Mouse (Mus musculus) kidney, embryonic 14.5 days (tissue): Measurements from ENCODE around the gene Pif1. TPM values are rescaled to one million over a fixed set of nuclear protein-coding genes. Genes with fewer than 3 reads are reported as not detected.

Source experiments
- ATAC-seq: fragments of 200-750 bp; cut with Nextera tagmentation; 2 replicates; pipeline ENCODE4 v1.8.0; 2017; ENCODE audit warnings: moderate number of reproducible peaks, mild to moderate bottlenecking, moderate TSS enrichment, moderate library complexity; ENCODE audit not compliant: low FRiP score, low TSS enrichment
- H3K27ac ChIP-seq: fragments of 300-500 bp; sonication (generic); 2 replicates; pipeline ENCODE4 v1.5.1; 2014; ENCODE audit warnings: low read depth, mild to moderate bottlenecking, low read length, moderate library complexity, mixed read lengths
- H3K27me3 ChIP-seq: fragments of 300-500 bp; sonication (generic); 2 replicates; pipeline ENCODE4 v1.6.1; 2014; ENCODE audit warnings: mild to moderate bottlenecking, low read length; ENCODE audit not compliant: control insufficient read depth, insufficient read depth
- H3K36me3 ChIP-seq: fragments of 300-500 bp; sonication (generic); 2 replicates; pipeline ENCODE4 v1.6.1; 2014; ENCODE audit warnings: low read length, mixed read lengths; ENCODE audit not compliant: control insufficient read depth, insufficient read depth
- H3K4me1 ChIP-seq: fragments of 300-500 bp; sonication (generic); 2 replicates; pipeline ENCODE4 v1.6.1; 2014; ENCODE audit warnings: low read length, mixed read lengths; ENCODE audit not compliant: control insufficient read depth, insufficient read depth
- H3K4me2 ChIP-seq: fragments of 300-500 bp; sonication (generic); replicated peaks from 2 replicates; pipeline ENCODE4 v1.6.1; 2014; ENCODE audit warnings: low read depth, mild to moderate bottlenecking, low read length
- H3K4me3 ChIP-seq: fragments of 300-500 bp; sonication (generic); 2 replicates; pipeline ENCODE4 v1.5.1; 2014; ENCODE audit warnings: mild to moderate bottlenecking, low read length
- H3K9ac ChIP-seq: fragments of 300-500 bp; sonication (generic); 2 replicates; pipeline ENCODE4 v1.6.1; 2014; ENCODE audit warnings: low read depth, mild to moderate bottlenecking, low read length, moderate library complexity
- H3K9me3 ChIP-seq: fragments of 300-500 bp; sonication (generic); 2 replicates; pipeline ENCODE4 v1.6.1; 2016; ENCODE audit warnings: low read length; ENCODE audit not compliant: control insufficient read depth
- WGBS: fragments of 180-500 bp; shearing (Covaris S2); extraction: QIAGEN DNeasy Blood & Tissue Kit; methylation state at CpG from one replicate; pipeline ENCODE4 v1.1.7; 2014; 5-methylcytosine and 5-hydroxymethylcytosine counted together
- polyA plus RNA-seq: library from polyadenylated mRNA; unstranded; fragments of >200 nt; fragmentation: Nextera tagmentation; extraction: Ambion mirVana; gene quantifications from 2 replicates; pipeline ENCODE4 v1.2.1, GENCODE M21; 2014

The Pif1 gene
- polyA plus RNA-seq, 1 experiment from 2014 or later: 12.5 TPM

- no peak for ATAC-seq
- no peak overlapping the region for H3K27ac ChIP-seq
- H3K9ac ChIP-seq: peak overlapping the region; percentile 83
- peaks cover 14% of the 10 kb centered on the region; the same call in 1 of the 2 replicates for H3K4me1 ChIP-seq
- peak overlapping the region; percentile 98 for H3K4me2 ChIP-seq
- no peaks in the 10 kb centered on the region for H3K36me3 ChIP-seq
- WGBS: 25% methylated on average over 16 of the region's 16 CpGs
- peak overlapping the region; percentile 77 for H3K4me3 ChIP-seq
- no peaks in the 10 kb centered on the region for H3K9me3 ChIP-seq
- H3K27me3 ChIP-seq: peaks cover 12% of the 10 kb centered on the region
These were observed 44.5 kb downstream of the Pif1 start for GRCm38 (mm10) chr9:65631354-65632021.

GRCm38 (mm10) chr9:65635766-65636165 is 48.8 kb downstream of the Pif1 start:
- Histone ChIP-seq H3K36me3 (no peaks in the 10 kb centered on the region), H3K9me3 (no peaks in the 10 kb centered on the region), H3K4me3 (no peak overlapping the region), H3K4me2 (no peak overlapping the region), H3K4me1 (peaks cover 20% of the 10 kb centered on the region), H3K9ac (no peak overlapping the region), H3K27ac (no peak overlapping the region), H3K27me3 (no peaks in the 10 kb centered on the region)
- ATAC-seq: no peak
- WGBS: 85% methylated on average over 1 of the region's 1 CpGs

DNA sequence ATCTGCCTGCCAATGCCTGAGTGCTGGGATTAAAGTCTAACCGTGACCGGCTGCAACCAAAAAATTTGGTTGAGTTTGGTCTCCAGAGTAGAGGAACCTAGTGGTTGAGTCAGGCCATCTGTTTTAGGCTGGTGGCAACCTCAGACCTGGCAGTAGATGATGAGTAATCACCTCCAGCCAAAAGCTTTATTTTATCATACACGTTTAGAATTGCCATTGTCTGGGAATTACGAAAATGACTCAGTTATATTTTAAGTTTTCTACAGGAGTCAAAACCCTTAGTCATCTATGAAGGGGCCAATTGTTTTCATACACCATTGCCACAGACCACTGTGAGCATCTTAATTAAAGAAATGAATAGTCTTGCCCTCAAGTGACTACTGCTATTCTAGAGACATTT is 50.0 kb downstream of the Pif1 start:
- Histone ChIP-seq H3K9me3 (no peaks in the 10 kb centered on the region), H3K27me3 (no peaks in the 10 kb centered on the region), H3K36me3 (no peaks in the 10 kb centered on the region), H3K4me2 (no peak overlapping the region), H3K27ac (no peak overlapping the region), H3K9ac (no peak overlapping the region), H3K4me3 (no peak overlapping the region), H3K4me1 (peaks cover 23% of the 10 kb centered on the region)
- no peak for ATAC-seq
- WGBS: 89% methylated on average over 4 of the region's 4 CpGs

DNA sequence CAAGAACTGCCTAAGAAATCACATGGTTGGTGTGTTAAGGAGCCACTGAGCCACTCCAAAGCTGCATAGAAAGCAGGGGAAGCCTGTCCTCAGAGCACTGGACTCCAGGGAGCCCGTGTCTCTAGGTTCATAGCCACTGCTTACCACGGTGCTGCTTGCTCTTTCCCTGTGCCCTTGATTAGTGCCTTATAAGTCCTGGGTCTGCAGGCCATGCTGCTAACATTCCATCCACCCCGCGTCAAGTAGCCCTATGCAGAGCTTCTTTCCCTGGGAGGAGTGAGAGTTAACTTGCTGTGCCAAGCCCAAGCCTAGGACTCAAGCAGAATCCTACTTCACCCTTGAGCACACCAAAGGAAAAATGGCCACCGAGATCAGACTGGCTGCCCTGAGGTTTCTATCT is 52.1 kb downstream of the Pif1 start:
- no peak overlapping the region for H3K4me3 ChIP-seq
- WGBS: 54% methylated on average over 5 of the region's 5 CpGs
- H3K4me1 ChIP-seq: peaks cover 23% of the 10 kb centered on the region
- no peak overlapping the region for H3K27ac ChIP-seq
- H3K36me3 ChIP-seq: no peaks in the 10 kb centered on the region
- no peak overlapping the region for H3K4me2 ChIP-seq
- no peaks in the 10 kb centered on the region for H3K27me3 ChIP-seq
- ATAC-seq: no peak
- H3K9me3 ChIP-seq: no peaks in the 10 kb centered on the region
- H3K9ac ChIP-seq: no peak overlapping the region

GRCm38 (mm10) chr9:65640838-65641410 is 54.0 kb downstream of the Pif1 start:
- Histone ChIP-seq H3K4me1 (peaks cover 23% of the 10 kb centered on the region), H3K4me3 (no peak overlapping the region), H3K9ac (no peak overlapping the region), H3K27me3 (no peaks in the 10 kb centered on the region), H3K9me3 (no peaks in the 10 kb centered on the region), H3K4me2 (peak overlapping the region; percentile 19; the same call in 1 of the 2 replicates), H3K36me3 (no peaks in the 10 kb centered on the region), H3K27ac (peak overlapping the region; percentile 18; the same call in 1 of the 2 replicates)
- WGBS: 6% methylated on average over 5 of the region's 5 CpGs
- ATAC-seq: peak; percentile 51; the same call in 1 of the 2 replicates

GRCm38 (mm10) chr9:65641446-65642052 is 54.6 kb downstream of the Pif1 start:
- 6% methylated on average over 12 of the region's 12 CpGs for WGBS
- no peaks in the 10 kb centered on the region for H3K9me3 ChIP-seq
- no peaks in the 10 kb centered on the region for H3K27me3 ChIP-seq
- peak overlapping the region; percentile 19; the same call in 1 of the 2 replicates for H3K4me2 ChIP-seq
- no peaks in the 10 kb centered on the region for H3K36me3 ChIP-seq
- H3K9ac ChIP-seq: no peak overlapping the region
- no peak for ATAC-seq
- no peak overlapping the region for H3K27ac ChIP-seq
- peaks cover 23% of the 10 kb centered on the region for H3K4me1 ChIP-seq
- H3K4me3 ChIP-seq: no peak overlapping the region

DNA sequence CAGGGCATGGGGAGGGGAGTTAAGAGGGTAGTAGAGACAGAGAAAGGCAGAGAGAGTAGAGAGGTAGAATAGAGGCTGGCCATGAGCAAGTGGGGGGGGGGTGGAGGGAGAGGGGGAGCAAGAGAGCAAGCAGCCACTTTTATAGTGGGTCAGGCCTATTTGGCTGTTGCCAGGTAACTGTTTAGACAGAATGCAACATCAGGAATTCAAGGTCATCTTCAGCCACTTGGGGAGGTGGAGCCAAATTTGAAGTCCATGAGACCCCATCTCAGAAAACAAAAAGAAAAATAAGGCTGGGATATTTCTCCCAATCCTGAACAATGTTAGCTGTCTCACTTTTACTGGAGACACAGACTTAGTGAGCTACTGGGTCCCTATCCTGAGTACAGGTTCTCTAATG is 55.6 kb downstream of the Pif1 start:
- Histone ChIP-seq H3K4me3 (no peak overlapping the region), H3K9me3 (no peaks in the 10 kb centered on the region), H3K36me3 (no peaks in the 10 kb centered on the region), H3K4me1 (peaks cover 23% of the 10 kb centered on the region), H3K4me2 (no peak overlapping the region), H3K9ac (no peak overlapping the region), H3K27me3 (no peaks in the 10 kb centered on the region), H3K27ac (no peak overlapping the region)
- ATAC-seq: no peak

- 89% methylated on average over 4 of the region's 4 CpGs for WGBS
- H3K9me3 ChIP-seq: no peaks in the 10 kb centered on the region
- H3K4me1 ChIP-seq: peaks cover 23% of the 10 kb centered on the region
- H3K9ac ChIP-seq: no peak overlapping the region
- H3K36me3 ChIP-seq: no peaks in the 10 kb centered on the region
- no peaks in the 10 kb centered on the region for H3K27me3 ChIP-seq
- no peak for ATAC-seq
- no peak overlapping the region for H3K4me2 ChIP-seq
- H3K4me3 ChIP-seq: no peak overlapping the region
- H3K27ac ChIP-seq: no peak overlapping the region
These were observed 58.0 kb downstream of the Pif1 start for GRCm38 (mm10) chr9:65644960-65645359.
